Mouse (Mus musculus) heart, embryonic 13.5 days (tissue): ENCODE results near the gene Hsf2bp. TPM values are rescaled to one million over a fixed set of nuclear protein-coding genes. Genes with fewer than 3 reads are reported as not detected.
A peak's percentile ranks its signal among the peaks of the same experiment; 100 is the strongest.

Source experiments
- ATAC-seq: fragments of 200-750 bp; cut with Nextera tagmentation; 2 replicates; pipeline ENCODE4 v1.8.0; 2017; ENCODE audit warnings: moderate TSS enrichment; ENCODE audit not compliant: insufficient number of reproducible peaks, low FRiP score, low TSS enrichment; ENCODE audit errors: extremely low read depth
- H3K27ac ChIP-seq: fragments of 300-500 bp; sonication (generic); replicated peaks from 2 replicates; pipeline ENCODE4 v1.5.1; 2015; ENCODE audit warnings: moderate library complexity, mild to moderate bottlenecking, inconsistent platforms
- H3K27me3 ChIP-seq: fragments of 300-500 bp; sonication (generic); replicated peaks from 2 replicates; pipeline ENCODE4 v1.6.1; 2015; ENCODE audit warnings: mild to moderate bottlenecking, inconsistent platforms
- H3K36me3 ChIP-seq: fragments of 300-500 bp; sonication (generic); 2 replicates; pipeline ENCODE4 v1.6.1; 2015; ENCODE audit warnings: mild to moderate bottlenecking, inconsistent platforms
- H3K4me1 ChIP-seq: fragments of 300-500 bp; sonication (generic); 2 replicates; pipeline ENCODE4 v1.6.1; 2015; ENCODE audit warnings: inconsistent platforms
- H3K4me2 ChIP-seq: fragments of 300-500 bp; sonication (generic); 2 replicates; pipeline ENCODE4 v1.6.1; 2015; ENCODE audit warnings: inconsistent platforms, mild to moderate bottlenecking, moderate library complexity
- H3K4me3 ChIP-seq: fragments of 300-500 bp; sonication (generic); 2 replicates; pipeline ENCODE4 v1.5.1; 2015; ENCODE audit warnings: moderate library complexity, mild to moderate bottlenecking, inconsistent platforms
- H3K9ac ChIP-seq: fragments of 300-500 bp; sonication (generic); 2 replicates; pipeline ENCODE4 v1.6.1; 2015; ENCODE audit warnings: inconsistent platforms, mild to moderate bottlenecking, moderate library complexity
- H3K9me3 ChIP-seq: fragments of 300-500 bp; sonication (generic); 2 replicates; pipeline ENCODE4 v1.6.1; 2016; ENCODE audit warnings: inconsistent platforms
- WGBS: fragments of 180-500 bp; shearing (Covaris S2); methylation state at CpG from one replicate; pipeline ENCODE4 v1.1.7; 2015; ENCODE audit warnings: mixed read lengths; 5-methylcytosine and 5-hydroxymethylcytosine counted together
- polyA plus RNA-seq: library from polyadenylated mRNA; unstranded; fragments of >200 nt; fragmentation: Nextera tagmentation; extraction: Ambion mirVana; gene quantifications from 2 replicates; pipeline ENCODE4 v1.2.1, GENCODE M21; 2015

The Hsf2bp gene
- polyA plus RNA-seq, 1 experiment from 2014 or later, result 0.41 TPM

- WGBS, result 80% methylated on average over 4 of the region's 4 CpGs
- Histone ChIP-seq H3K9ac (no peak overlapping the region), H3K9me3 (no peaks in the 10 kb centered on the region; the same call in 1 of the 2 replicates), H3K4me3 (no peak overlapping the region), H3K27me3 (no peaks in the 10 kb centered on the region), H3K36me3 (no peaks in the 10 kb centered on the region), H3K4me1 (peaks cover 12% of the 10 kb centered on the region), H3K4me2 (no peak overlapping the region), H3K27ac (no peak overlapping the region)
- ATAC-seq, result no peak
Observed at GRCm38 (mm10) chr17:31962930-31963329, 73.2 kb downstream of the Hsf2bp start.

- Histone ChIP-seq H3K27me3 (no peaks in the 10 kb centered on the region), H3K4me2 (no peak overlapping the region), H3K36me3 (no peaks in the 10 kb centered on the region), H3K27ac (no peak overlapping the region), H3K4me1 (peaks cover 12% of the 10 kb centered on the region), H3K4me3 (no peak overlapping the region), H3K9me3 (no peaks in the 10 kb centered on the region; the same call in 1 of the 2 replicates), H3K9ac (no peak overlapping the region)
- ATAC-seq, result no peak
- WGBS, result 82% methylated on average over 5 of the region's 5 CpGs
Observed at GRCm38 (mm10) chr17:31962281-31962680, 73.9 kb downstream of the Hsf2bp start.

- no peak overlapping the region for H3K4me3 ChIP-seq
- H3K36me3 ChIP-seq, result no peaks in the 10 kb centered on the region
- ATAC-seq, result no peak
- H3K27ac ChIP-seq, result no peak overlapping the region
- 79% methylated on average over 9 of the region's 9 CpGs for WGBS
- peaks cover 3% of the 10 kb centered on the region; the same call in 1 of the 2 replicates for H3K4me1 ChIP-seq
- H3K27me3 ChIP-seq, result no peaks in the 10 kb centered on the region
- H3K9ac ChIP-seq, result no peak overlapping the region
- no peaks in the 10 kb centered on the region for H3K9me3 ChIP-seq
- no peak overlapping the region for H3K4me2 ChIP-seq
Observed at GRCm38 (mm10) chr17:31954551-31955140, 81.5 kb downstream of the Hsf2bp start.

- Histone ChIP-seq H3K27ac (no peak overlapping the region), H3K9ac (no peak overlapping the region), H3K4me3 (no peak overlapping the region), H3K36me3 (no peaks in the 10 kb centered on the region), H3K9me3 (no peaks in the 10 kb centered on the region), H3K4me1 (peaks cover 3% of the 10 kb centered on the region), H3K27me3 (no peaks in the 10 kb centered on the region), H3K4me2 (no peak overlapping the region)
- no peak for ATAC-seq
- 100% methylated on average over 1 of the region's 1 CpGs for WGBS
Observed at GRCm38 (mm10) chr17:31949076-31949475, 87.1 kb downstream of the Hsf2bp start.

- Histone ChIP-seq H3K4me1 (peaks cover 17% of the 10 kb centered on the region), H3K9ac (no peak overlapping the region), H3K4me2 (no peak overlapping the region), H3K27ac (no peak overlapping the region), H3K36me3 (no peaks in the 10 kb centered on the region), H3K9me3 (no peaks in the 10 kb centered on the region), H3K4me3 (no peak overlapping the region), H3K27me3 (no peaks in the 10 kb centered on the region)
- WGBS, result 88% methylated on average over 9 of the region's 9 CpGs
- ATAC-seq, result no peak
Observed at GRCm38 (mm10) chr17:31946436-31946835, 89.7 kb downstream of the Hsf2bp start.

- no peak overlapping the region for H3K4me3 ChIP-seq
- 43% methylated on average over 10 of the region's 10 CpGs for WGBS
- H3K27ac ChIP-seq, result no peak overlapping the region
- H3K9me3 ChIP-seq, result no peaks in the 10 kb centered on the region
- no peak for ATAC-seq
- H3K9ac ChIP-seq, result no peak overlapping the region
- H3K4me1 ChIP-seq, result peaks cover 38% of the 10 kb centered on the region
- H3K36me3 ChIP-seq, result no peaks in the 10 kb centered on the region
- no peak overlapping the region for H3K4me2 ChIP-seq
- no peaks in the 10 kb centered on the region for H3K27me3 ChIP-seq
Observed at GRCm38 (mm10) chr17:31943881-31944539, 92.1 kb downstream of the Hsf2bp start.

- H3K4me3 ChIP-seq, result no peak overlapping the region
- H3K36me3 ChIP-seq, result no peaks in the 10 kb centered on the region
- no peak overlapping the region; the same call in 1 of the 2 replicates for H3K27ac ChIP-seq
- peaks cover 56% of the 10 kb centered on the region for H3K4me1 ChIP-seq
- H3K9me3 ChIP-seq, result no peaks in the 10 kb centered on the region
- H3K9ac ChIP-seq, result no peak overlapping the region
- no peaks in the 10 kb centered on the region for H3K27me3 ChIP-seq
- no peak for ATAC-seq
- WGBS, result 66% methylated on average over 4 of the region's 4 CpGs
- H3K4me2 ChIP-seq, result no peak overlapping the region
Observed at GRCm38 (mm10) chr17:31941616-31942015, 94.5 kb downstream of the Hsf2bp start.

- Histone ChIP-seq H3K4me1 (peaks cover 59% of the 10 kb centered on the region), H3K4me3 (no peak overlapping the region), H3K27ac (peak overlapping the region; percentile 20; the same call in 1 of the 2 replicates), H3K4me2 (no peak overlapping the region), H3K27me3 (no peaks in the 10 kb centered on the region), H3K36me3 (no peaks in the 10 kb centered on the region), H3K9ac (peak overlapping the region; percentile 8; the same call in 1 of the 2 replicates), H3K9me3 (no peaks in the 10 kb centered on the region)
- no peak for ATAC-seq
- 71% methylated on average over 4 of the region's 4 CpGs for WGBS
Observed at GRCm38 (mm10) chr17:31940607-31941006, 95.5 kb downstream of the Hsf2bp start.

GRCm38 (mm10) chr17:31939292-31940060 is 96.7 kb downstream of the Hsf2bp start:
- Histone ChIP-seq H3K9me3 (no peaks in the 10 kb centered on the region), H3K4me3 (no peak overlapping the region), H3K27ac (no peak overlapping the region), H3K4me1 (peaks cover 59% of the 10 kb centered on the region), H3K9ac (no peak overlapping the region), H3K36me3 (no peaks in the 10 kb centered on the region), H3K4me2 (no peak overlapping the region), H3K27me3 (no peaks in the 10 kb centered on the region)
- ATAC-seq, result no peak
- 66% methylated on average over 16 of the region's 16 CpGs for WGBS

- peaks cover 56% of the 10 kb centered on the region for H3K4me1 ChIP-seq
- H3K4me2 ChIP-seq, result no peak overlapping the region
- H3K27ac ChIP-seq, result no peak overlapping the region
- 71% methylated on average over 12 of the region's 12 CpGs for WGBS
- H3K4me3 ChIP-seq, result no peak overlapping the region
- H3K9ac ChIP-seq, result no peak overlapping the region
- no peak for ATAC-seq
- H3K36me3 ChIP-seq, result no peaks in the 10 kb centered on the region
- H3K9me3 ChIP-seq, result no peaks in the 10 kb centered on the region
- H3K27me3 ChIP-seq, result no peaks in the 10 kb centered on the region
Observed at GRCm38 (mm10) chr17:31938539-31939260, 97.4 kb downstream of the Hsf2bp start.

GRCm38 (mm10) chr17:31937141-31937554 is 99.0 kb downstream of the Hsf2bp start:
- Histone ChIP-seq H3K27me3 (no peaks in the 10 kb centered on the region), H3K4me1 (peaks cover 58% of the 10 kb centered on the region), H3K9ac (0 out of 2 replicates have a peak overlapping the region, but pooled peaks have one; percentile 34), H3K4me2 (no peak overlapping the region), H3K36me3 (no peaks in the 10 kb centered on the region), H3K4me3 (no peak overlapping the region), H3K27ac (peak overlapping the region; percentile 51; the same call in 1 of the 2 replicates), H3K9me3 (no peaks in the 10 kb centered on the region)
- ATAC-seq, result no peak
- 14% methylated on average over 3 of the region's 3 CpGs for WGBS
